Mouse (Mus musculus) brain, embryonic 14.5 days (tissue): ENCODE results near the gene Olfr1392.

Experiments
- CTCF ChIP-seq: fragments of 200-500 bp; IDR thresholded peaks from 2 replicates; pipeline ENCODE4 v1.5.1; 2012; ENCODE audit warnings: inconsistent platforms, mild to moderate bottlenecking, moderate library complexity, borderline replicate concordance; ENCODE audit not compliant: insufficient read depth, insufficient read length; ENCODE audit errors: extremely low read depth
- POLR2A ChIP-seq: fragments of 200-500 bp; IDR thresholded peaks from 2 replicates; pipeline ENCODE4 v1.6.1; 2012; ENCODE audit warnings: mild to moderate bottlenecking, inconsistent platforms, borderline replicate concordance; ENCODE audit not compliant: poor library complexity, insufficient read depth, insufficient read length, severe bottlenecking; ENCODE audit errors: extremely low read depth

DNA sequence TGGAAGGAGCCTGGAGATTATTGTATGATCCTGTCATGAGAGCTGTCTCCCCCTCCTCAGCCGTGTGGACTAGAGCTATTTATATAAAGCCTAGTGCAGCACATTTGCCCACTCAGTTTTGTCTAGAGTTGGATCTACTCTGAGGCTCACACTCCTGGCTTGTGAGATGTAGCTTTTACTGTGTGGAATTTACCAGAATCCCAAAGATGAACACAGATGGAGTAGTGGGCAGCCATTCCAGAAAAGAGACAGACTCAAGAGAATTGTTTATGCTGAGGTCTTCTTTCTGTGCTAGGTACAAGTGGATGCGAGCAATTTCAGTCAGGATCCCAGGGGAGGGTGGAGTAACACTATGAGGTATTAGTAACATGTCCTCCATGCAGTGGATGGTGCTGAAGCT, 2.2 kb downstream of the Olfr1392 start:
- no peak for TF ChIP-seq CTCF
- no peak for TF ChIP-seq POLR2A
